Mouse (Mus musculus) midbrain, embryonic 14.5 days (tissue): ENCODE data around the gene Rsph6a. TPM values are rescaled to one million over a fixed set of nuclear protein-coding genes. Genes with fewer than 3 reads are reported as not detected.

Experiments
- ATAC-seq: fragments of 200-750 bp; cut with Nextera tagmentation; 2 replicates; pipeline ENCODE4 v1.8.0; 2017; ENCODE audit warnings: moderate number of reproducible peaks, moderate library complexity; ENCODE audit not compliant: low FRiP score, low TSS enrichment
- DNase-seq: peaks from one replicate; pipeline ENCODE4 v3.0.0-alpha.2; 2015
- H3K27ac ChIP-seq: fragments of 300-500 bp; sonication (generic); replicated peaks from 2 replicates; pipeline ENCODE4 v1.5.1; 2014; ENCODE audit warnings: mild to moderate bottlenecking, low read depth, low read length, moderate library complexity
- H3K27me3 ChIP-seq: fragments of 300-500 bp; sonication (generic); 2 replicates; pipeline ENCODE4 v1.6.1; 2014; ENCODE audit warnings: low read length, control low read depth, mixed read lengths; ENCODE audit not compliant: control insufficient read depth, insufficient read depth
- H3K36me3 ChIP-seq: fragments of 300-500 bp; sonication (generic); 2 replicates; pipeline ENCODE4 v1.6.1; 2014; ENCODE audit warnings: low read length, control low read depth; ENCODE audit not compliant: control insufficient read depth, insufficient read depth
- H3K4me1 ChIP-seq: fragments of 300-500 bp; sonication (generic); 2 replicates; pipeline ENCODE4 v1.6.1; 2014; ENCODE audit warnings: mild to moderate bottlenecking, antibody characterized with exemption, low read length, control low read depth; ENCODE audit not compliant: control insufficient read depth, insufficient read depth
- H3K4me2 ChIP-seq: fragments of 300-500 bp; sonication (generic); 2 replicates; pipeline ENCODE4 v1.6.1; 2014; ENCODE audit warnings: mild to moderate bottlenecking, low read length, moderate library complexity
- H3K4me3 ChIP-seq: fragments of 300-500 bp; sonication (generic); replicated peaks from 2 replicates; pipeline ENCODE4 v1.5.1; 2014; ENCODE audit warnings: low read depth, low read length
- H3K9ac ChIP-seq: fragments of 300-500 bp; sonication (generic); replicated peaks from 2 replicates; pipeline ENCODE4 v1.6.1; 2014; ENCODE audit warnings: mild to moderate bottlenecking, low read length, moderate library complexity
- H3K9me3 ChIP-seq: fragments of 300-500 bp; sonication (generic); 2 replicates; pipeline ENCODE4 v1.6.1; 2016; ENCODE audit warnings: low read length, control low read depth, mixed read lengths; ENCODE audit not compliant: control insufficient read depth
- WGBS: fragments of 180-500 bp; shearing (Covaris S2); extraction: QIAGEN DNeasy Blood & Tissue Kit; methylation state at CpG from one replicate; pipeline ENCODE4 v1.1.7; 2014; 5-methylcytosine and 5-hydroxymethylcytosine counted together
- polyA plus RNA-seq: library from polyadenylated mRNA; unstranded; fragments of >200 nt; fragmentation: Nextera tagmentation; extraction: Ambion mirVana; gene quantifications from 2 replicates; pipeline ENCODE4 v1.2.1, GENCODE M21; 2014

The Rsph6a gene
- polyA plus RNA-seq, result 0.12 and 0.21 TPM in 2 replicates

DNA sequence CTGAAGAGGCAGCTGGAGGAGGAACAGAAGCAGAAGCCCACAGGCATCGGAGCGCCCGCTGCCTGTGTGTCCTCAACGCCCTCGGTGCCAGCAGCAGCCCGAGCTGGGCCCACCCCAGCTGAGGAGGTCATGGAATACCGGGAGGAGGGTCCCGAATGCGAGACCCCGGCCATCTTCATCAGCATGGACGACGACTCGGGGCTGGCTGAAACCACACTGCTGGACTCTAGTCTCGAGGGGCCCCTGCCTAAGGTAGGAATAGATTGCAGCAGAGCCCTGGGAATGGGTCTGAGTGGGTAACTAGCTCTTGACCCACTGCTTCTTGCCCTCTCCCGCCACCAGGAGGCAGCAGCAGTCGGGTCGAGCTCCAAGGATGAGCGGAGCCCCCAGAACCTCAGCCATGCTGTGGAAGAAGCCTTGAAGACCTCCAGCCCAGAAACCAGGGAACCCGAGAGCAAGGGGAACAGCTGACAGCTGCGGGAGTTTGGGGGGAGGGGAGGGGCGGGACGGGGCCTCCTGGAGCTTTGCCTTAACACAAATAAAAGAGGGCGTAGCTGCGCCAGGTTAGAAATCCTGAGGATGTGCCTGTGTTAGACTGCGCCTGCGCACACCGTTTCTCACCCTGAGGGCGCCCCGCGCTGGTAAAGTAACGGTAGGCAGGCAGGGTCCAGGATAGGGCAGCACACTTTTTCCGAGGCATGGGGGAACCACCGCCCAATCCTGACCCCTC is at the start of gene Rsph6a:
TSS of gene Rsph6a (plus strand) at position 644 of the 730 bp plus-strand sequence.
- Histone ChIP-seq H3K9me3 (no peaks in the 10 kb centered on the region), H3K4me3 (0 out of 2 replicates have a peak within 1 kb of the TSS, but pooled peaks have one; percentile 15), H3K27me3 (no peaks in the 10 kb centered on the region), H3K4me2 (peak within 1 kb of the TSS; percentile 50), H3K9ac (peak within 1 kb of the TSS; percentile 26), H3K36me3 (peaks cover 36% of the 10 kb centered on the region), H3K27ac (no peak within 1 kb of the TSS; the same call in 1 of the 2 replicates), H3K4me1 (0 out of 2 replicates have a peak, but pooled peaks cover 2% of the 10 kb centered on the region)
- ATAC-seq (peak; percentile 63), DNase-seq (peak; percentile 85)
- 20% methylated on average over 33 of the region's 33 CpGs for WGBS

DNA sequence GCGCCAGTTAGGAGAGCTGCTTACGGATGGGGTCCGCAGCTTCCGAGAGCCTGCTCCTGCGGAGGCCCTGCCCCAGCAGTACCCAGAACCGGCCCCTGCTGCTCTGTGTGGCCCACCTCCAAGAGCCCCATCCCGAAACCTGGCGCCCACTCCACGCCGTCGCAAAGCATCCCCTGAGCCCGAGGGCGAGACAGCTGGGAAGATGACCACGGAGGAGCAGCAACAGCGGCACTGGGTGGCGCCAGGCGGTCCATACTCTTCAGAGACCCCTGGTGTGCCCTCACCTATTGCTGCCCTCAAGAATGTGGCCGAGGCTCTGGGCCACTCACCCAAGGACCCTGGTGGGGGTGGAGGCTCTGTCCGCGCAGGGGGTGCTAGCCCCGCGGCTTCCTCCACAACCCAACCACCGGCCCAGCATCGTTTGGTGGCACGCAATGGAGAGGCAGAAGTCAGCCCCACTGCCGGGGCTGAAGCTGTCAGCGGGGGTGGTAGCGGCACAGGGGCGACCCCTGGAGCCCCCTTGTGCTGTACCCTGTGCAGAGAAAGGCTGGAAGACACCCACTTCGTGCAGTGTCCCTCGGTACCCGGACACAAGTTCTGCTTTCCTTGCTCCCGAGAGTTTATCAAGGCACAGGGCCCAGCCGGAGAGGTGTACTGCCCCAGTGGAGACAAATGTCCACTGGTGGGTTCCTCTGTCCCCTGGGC is 48.9 kb upstream of the Rsph6a start:
- Histone ChIP-seq H3K4me1 (peaks cover 29% of the 10 kb centered on the region), H3K4me3 (peak overlapping the region; percentile 90; the same call in 1 of the 2 replicates), H3K9me3 (no peaks in the 10 kb centered on the region), H3K27me3 (no peaks in the 10 kb centered on the region), H3K4me2 (peak overlapping the region; percentile 100), H3K36me3 (peaks cover 32% of the 10 kb centered on the region), H3K27ac (0 out of 2 replicates have a peak overlapping the region, but pooled peaks have one; percentile 14), H3K9ac (peak overlapping the region; percentile 7; the same call in 1 of the 2 replicates)
- ATAC-seq, result no peak
- WGBS, result 82% methylated on average over 34 of the region's 34 CpGs
- DNase-seq, result no peak

DNA sequence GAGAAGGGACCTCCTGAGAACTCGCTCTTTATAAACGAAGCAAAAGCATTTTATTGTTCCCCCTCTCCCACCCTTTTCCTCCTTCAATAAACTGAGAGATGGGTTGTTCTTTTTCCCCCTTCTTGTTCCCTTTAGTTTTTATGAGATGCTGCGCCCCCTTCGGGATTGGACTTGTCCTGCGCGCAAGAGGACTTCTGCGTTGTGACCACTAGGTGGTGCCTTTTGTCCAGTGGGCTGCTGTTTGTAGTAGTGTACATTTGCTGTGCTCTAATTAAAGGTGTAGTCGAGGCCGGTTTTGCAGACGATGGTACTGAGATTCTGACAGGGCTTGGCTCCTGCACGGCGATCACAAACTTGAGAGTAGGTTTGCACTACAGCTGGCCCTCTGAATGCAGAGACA is 48.0 kb upstream of the Rsph6a start:
- H3K27ac ChIP-seq, result 0 out of 2 replicates have a peak overlapping the region, but pooled peaks have one; percentile 14
- peaks cover 28% of the 10 kb centered on the region for H3K36me3 ChIP-seq
- WGBS, result 8% methylated on average over 12 of the region's 12 CpGs
- ATAC-seq (no peak), DNase-seq (peak; percentile 94)
- peaks cover 29% of the 10 kb centered on the region for H3K4me1 ChIP-seq
- 0 out of 2 replicates have a peak overlapping the region, but pooled peaks have one; percentile 12 for H3K4me3 ChIP-seq
- H3K27me3 ChIP-seq, result no peaks in the 10 kb centered on the region
- H3K9me3 ChIP-seq, result no peaks in the 10 kb centered on the region
- no peak overlapping the region for H3K9ac ChIP-seq
- peak overlapping the region; percentile 100 for H3K4me2 ChIP-seq

DNA sequence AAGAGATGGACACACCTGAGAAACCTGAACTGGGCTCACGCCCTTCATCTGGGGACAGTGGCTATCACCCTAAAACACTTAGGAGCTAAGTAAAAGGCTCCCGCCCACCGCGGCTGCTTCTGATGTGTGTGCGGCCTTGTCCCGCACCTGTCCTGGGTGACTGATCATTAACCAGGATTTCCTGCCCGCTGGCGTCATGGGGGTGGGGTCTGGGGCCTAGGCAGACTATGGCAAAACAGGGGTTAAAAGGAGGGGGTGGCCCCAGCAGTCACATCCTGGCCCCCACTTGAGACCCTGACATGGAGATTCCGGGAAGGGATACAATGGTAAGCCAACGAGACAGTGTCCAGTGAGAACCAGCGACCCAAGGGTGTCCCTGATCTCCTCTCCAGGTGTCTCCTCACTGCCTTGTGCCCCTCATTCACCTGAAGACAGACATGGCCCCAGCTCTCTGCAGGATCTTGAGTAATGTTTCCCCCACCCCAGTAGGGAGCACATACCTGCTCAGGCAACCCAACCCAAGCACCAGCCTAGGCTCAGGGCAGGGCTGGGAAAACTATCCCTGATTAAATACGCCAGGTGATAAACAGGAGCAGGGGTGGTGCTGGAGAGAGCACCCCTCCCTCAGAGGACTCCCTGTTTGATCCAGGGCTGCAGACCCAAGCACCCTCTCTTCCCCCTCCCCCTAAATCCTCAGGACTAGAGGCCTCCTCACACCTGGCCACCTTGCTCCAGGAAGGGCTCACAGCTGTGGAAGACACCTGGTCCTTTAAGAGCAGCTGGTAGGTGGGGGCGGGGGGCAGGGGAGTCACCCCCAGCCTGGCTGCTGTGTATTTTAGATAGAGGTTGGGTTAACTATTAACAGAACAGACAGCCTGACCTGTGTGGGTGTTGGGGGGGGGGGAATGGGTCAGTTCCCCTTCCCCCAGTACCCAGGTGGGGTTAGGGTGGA is 47.2 kb upstream of the Rsph6a start:
- Histone ChIP-seq H3K9me3 (no peaks in the 10 kb centered on the region), H3K4me2 (no peak overlapping the region), H3K9ac (0 out of 2 replicates have a peak overlapping the region, but pooled peaks have one; percentile 9), H3K27ac (no peak overlapping the region), H3K27me3 (no peaks in the 10 kb centered on the region), H3K36me3 (peaks cover 28% of the 10 kb centered on the region), H3K4me1 (peaks cover 31% of the 10 kb centered on the region), H3K4me3 (no peak overlapping the region)
- 86% methylated on average over 13 of the region's 13 CpGs for WGBS
- no peak for DNase-seq
- no peak for ATAC-seq

DNA sequence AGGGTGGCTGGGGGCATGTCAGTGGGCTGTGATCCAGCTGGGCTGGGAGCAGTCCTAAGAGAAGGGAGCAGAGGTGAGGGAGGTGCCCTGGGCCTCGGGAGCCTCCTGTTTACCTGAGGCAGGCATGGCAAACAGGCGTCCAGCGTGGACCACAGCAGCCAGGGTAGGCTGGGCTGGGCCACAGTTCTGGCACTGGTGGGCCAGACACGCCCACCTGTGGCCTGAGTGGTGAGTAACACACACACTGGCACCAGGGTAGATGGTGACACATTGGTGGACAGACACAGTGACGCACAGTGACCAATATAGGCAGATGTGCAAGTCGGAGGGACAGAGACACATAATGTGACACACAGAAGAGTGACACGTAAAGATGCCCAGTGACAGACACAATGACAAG is 43.9 kb upstream of the Rsph6a start:
- no peak overlapping the region for H3K4me3 ChIP-seq
- DNase-seq, result no peak
- WGBS, result 80% methylated on average over 7 of the region's 7 CpGs
- no peaks in the 10 kb centered on the region for H3K27me3 ChIP-seq
- no peak for ATAC-seq
- H3K27ac ChIP-seq, result no peak overlapping the region
- H3K4me2 ChIP-seq, result no peak overlapping the region
- H3K9ac ChIP-seq, result no peak overlapping the region
- peaks cover 21% of the 10 kb centered on the region for H3K4me1 ChIP-seq
- H3K36me3 ChIP-seq, result peaks cover 21% of the 10 kb centered on the region
- H3K9me3 ChIP-seq, result no peaks in the 10 kb centered on the region

DNA sequence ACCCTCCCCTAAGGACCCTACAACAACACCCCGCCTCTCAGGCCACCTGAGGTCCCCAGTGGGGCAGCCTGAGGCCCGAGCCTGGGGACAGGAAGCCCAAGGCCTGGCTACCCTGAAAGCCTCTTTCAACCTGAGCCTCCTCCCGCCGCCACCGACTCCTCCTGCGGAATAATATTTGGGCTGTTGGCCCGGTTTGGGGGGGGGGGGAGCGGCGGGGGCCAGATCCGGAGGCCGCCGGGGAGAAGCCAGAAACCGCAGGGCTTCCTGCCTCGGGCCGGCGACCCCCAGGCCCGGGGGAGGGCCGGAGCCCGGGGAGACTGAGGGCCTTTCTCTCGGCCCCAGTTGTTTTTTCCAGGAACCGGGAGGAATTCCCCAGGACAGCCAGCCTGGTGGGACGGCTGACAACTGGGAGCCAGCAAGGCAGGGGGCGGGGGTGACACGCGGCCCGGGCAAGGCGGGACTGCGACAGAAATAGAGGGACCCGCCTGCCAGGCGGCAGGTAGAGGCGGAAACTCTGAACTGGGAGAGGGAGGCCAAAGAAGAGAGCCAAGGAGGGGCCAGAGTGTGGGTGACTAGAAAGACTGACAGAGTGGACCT is 42.4 kb upstream of the Rsph6a start:
- H3K36me3 ChIP-seq, result peaks cover 8% of the 10 kb centered on the region
- no peaks in the 10 kb centered on the region for H3K27me3 ChIP-seq
- H3K4me1 ChIP-seq, result peaks cover 8% of the 10 kb centered on the region; the same call in 1 of the 2 replicates
- ATAC-seq, result no peak
- WGBS, result 3% methylated on average over 27 of the region's 31 CpGs
- H3K4me2 ChIP-seq, result peak overlapping the region; percentile 49
- no peak overlapping the region for H3K27ac ChIP-seq
- peak; percentile 26 for DNase-seq
- peak overlapping the region; percentile 54; the same call in 1 of the 2 replicates for H3K9ac ChIP-seq
- H3K4me3 ChIP-seq, result peak overlapping the region; percentile 15; the same call in 1 of the 2 replicates
- H3K9me3 ChIP-seq, result no peaks in the 10 kb centered on the region

DNA sequence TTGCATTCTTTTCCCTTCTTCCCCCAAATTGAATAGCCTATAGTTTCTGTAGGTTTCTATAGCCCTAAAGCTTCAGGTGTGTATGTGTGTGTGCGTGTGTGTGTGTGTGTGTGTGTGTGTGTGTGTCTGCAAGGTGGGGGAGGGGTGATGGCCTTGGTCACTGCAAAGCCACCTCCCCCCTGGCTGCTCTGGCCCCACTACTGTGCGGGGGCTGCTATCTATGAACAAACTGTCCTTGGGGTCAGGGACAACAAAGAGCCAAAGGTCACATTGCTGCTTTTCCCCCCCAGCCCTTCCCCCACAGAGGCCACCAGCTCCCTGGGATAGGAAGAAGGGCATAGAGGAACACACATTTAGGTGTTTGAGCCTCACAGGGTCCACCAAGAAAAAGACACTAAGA is 41.6 kb upstream of the Rsph6a start:
- H3K9me3 ChIP-seq, result no peaks in the 10 kb centered on the region
- H3K36me3 ChIP-seq, result peaks cover under 1% of the 10 kb centered on the region; the same call in 1 of the 2 replicates
- 63% methylated on average over 2 of the region's 2 CpGs for WGBS

More for the DNA sequence above, 41.6 kb upstream of the Rsph6a start:
- no peak for DNase-seq
- H3K9ac ChIP-seq, result no peak overlapping the region
- no peaks in the 10 kb centered on the region for H3K27me3 ChIP-seq
- ATAC-seq, result no peak
- no peak overlapping the region for H3K4me2 ChIP-seq
- peaks cover 8% of the 10 kb centered on the region; the same call in 1 of the 2 replicates for H3K4me1 ChIP-seq
- H3K27ac ChIP-seq, result no peak overlapping the region
- H3K4me3 ChIP-seq, result no peak overlapping the region
